In the genomic region with DNA sequence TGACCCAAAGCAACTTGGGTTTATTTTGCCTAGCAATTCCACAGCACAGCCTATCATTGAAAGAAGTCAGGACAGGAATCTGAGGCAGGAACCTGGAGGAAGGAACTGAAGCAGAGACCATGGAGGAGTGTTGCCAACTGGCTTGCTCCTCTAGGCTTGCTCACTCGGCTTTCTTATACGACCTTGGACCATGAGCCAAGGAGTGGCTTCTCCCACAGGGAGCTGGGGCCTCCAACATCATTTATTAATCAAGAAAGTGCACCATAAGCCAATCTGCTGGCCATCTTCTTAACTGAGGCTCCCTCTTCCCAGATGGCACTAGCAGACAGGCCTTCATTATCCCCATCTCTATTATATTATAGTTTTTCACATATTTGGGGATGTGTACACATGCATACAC, we compare ENCODE assay signal across 18 mouse cellular contexts.
DNase-seq lines count a peak whose midpoint lies in the region; TF ChIP-seq lines count a peak whose summit lies in the region.
"Had no signal": no experiment of that assay in that cellular context is flagged by ENCODE, and none has a peak within 500 bp of the region (broad histone marks: within the 10 kb centered on the region; RNA-seq: fewer than 3 reads in every experiment).

No protein-coding gene starts in this region.

- no peaks in the 10 kb centered on the region for H3K36me3 ChIP-seq in kidney, adult 2 months (ENCODE audit: control insufficient read depth, insufficient read depth, low read length)
- H3K36me3 ChIP-seq: G1E had no signal

- TF ChIP-seq CTCF in gastrocnemius, adult 2 months (IDR thresholded peaks at IDR 0.05) = no peak
- TF ChIP-seq CTCF in kidney, adult 2 months (conservative IDR thresholded peaks at IDR 0.05; ENCODE audit: insufficient read depth, insufficient read length, low read depth, low read length) = no peak

- WGBS in kidney, adult 2 months = 65% methylated on average over 2 of the region's 2 CpGs

- peak overlapping the region; percentile 10; the same call in 1 of the 2 replicates for H3K27ac ChIP-seq in gastrocnemius, adult 2 months
- peak overlapping the region; percentile 96 for H3K27ac ChIP-seq in kidney, adult 2 months (ENCODE audit: insufficient read depth, low read depth, low read length)

- intact Hi-C loops in gastrocnemius, adult 2 months (cut with DNase I) = loop anchor here (10.0 kb wide), 2 partner anchors 160 to 310 kb away; partner anchors contain the start of gene Mocs1

- H3K4me1 ChIP-seq in kidney, adult 2 months (ENCODE audit: control insufficient read depth, insufficient read depth, low read length) = peaks cover 9% of the 10 kb centered on the region; the same call in 1 of the 2 replicates

- no peak overlapping the region for H3K4me3 ChIP-seq in gastrocnemius, adult 2 months
- no peak overlapping the region for H3K4me3 ChIP-seq in kidney, adult 2 months (ENCODE audit: insufficient read depth, low read depth, low read length)

- DNase-seq in gastrocnemius, adult 2 months = no peak
- no peak for DNase-seq in gastrocnemius, postnatal 25 days
- DNase-seq in kidney, adult 2 months = peak; percentile 78
- DNase-seq in kidney, adult 11 months = no peak
- peak; percentile 70 for DNase-seq in kidney, adult 9 months
- DNase-seq in kidney, postnatal 10 days = no peak
- DNase-seq: adrenal gland, adult 2 months; adrenal gland, adult 8-10 months; adrenal gland, postnatal 10 days; adrenal gland, postnatal 14 days; adrenal gland, postnatal 25 days; adrenal gland, postnatal 36 days; B cell, adult 2 months; cerebellum, adult 11 months; cerebellum, adult 11-12 months; cerebellum, adult 18-20 months had no signal

- TF ChIP-seq POLR2A in kidney, adult 2 months (IDR thresholded peaks at IDR 0.05; ENCODE audit: low read depth, low read length) = no peak

- no peaks in the 10 kb centered on the region for H3K27me3 ChIP-seq in kidney, adult 2 months (replicated peaks; ENCODE audit: control insufficient read depth, insufficient read depth, low read length)
- H3K27me3 ChIP-seq: Patski had no signal

Comparison
In these comparisons a context has a peak if more than half of its experiments do, and no peak if none do; other contexts are left out.
1. DNase-seq: peak in kidney, adult 2 months (single experiment) and kidney, adult 9 months (single experiment); none in gastrocnemius, adult 2 months (single experiment), gastrocnemius, postnatal 25 days (single experiment), kidney, adult 11 months (single experiment) and kidney, postnatal 10 days (single experiment).